Mouse (Mus musculus) erythroblast, embryonic 14.5 days (primary cell): ENCODE measurements around the gene Ndrg4.

Experiments
- GATA1 ChIP-seq: IDR thresholded peaks from 2 replicates; pipeline ENCODE4 v1.6.1; 2012; ENCODE audit warnings: low read length, inconsistent platforms, mixed read lengths
- TAL1 ChIP-seq: IDR thresholded peaks from 3 replicates; pipeline ENCODE4 v1.6.1; 2012; ENCODE audit warnings: low read length, inconsistent platforms, mixed read lengths

GRCm38 (mm10) chr8:95700282-95700681 is 23.5 kb downstream of the Ndrg4 start:
- TF ChIP-seq GATA1, result no peak
- TF ChIP-seq TAL1, result no peak
